In the genomic region with DNA sequence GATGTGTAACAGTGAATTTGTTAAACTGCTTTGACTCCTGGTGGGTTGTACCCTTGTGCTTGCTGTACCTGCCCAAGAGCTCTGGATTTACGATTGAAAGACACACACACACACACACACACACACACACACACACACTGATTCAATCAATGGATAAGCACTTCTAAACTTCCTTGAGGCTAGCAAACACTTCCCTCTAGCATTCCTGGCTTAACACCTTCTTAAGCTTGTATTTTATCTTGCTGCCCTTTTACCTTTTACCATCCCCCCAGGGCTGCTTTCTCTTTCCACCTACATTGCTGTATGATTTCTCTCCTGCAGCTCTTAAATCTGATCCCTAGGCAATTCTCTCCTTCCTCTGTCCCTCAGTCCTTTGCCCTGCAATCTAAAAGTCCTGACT, we compare ENCODE assay signal across 23 mouse cellular contexts. TPM values are rescaled to one million over a fixed set of nuclear protein-coding genes. Genes with fewer than 3 reads are reported as not detected.
DNase-seq lines count a peak whose midpoint lies in the region; ATAC-seq and TF ChIP-seq lines count a peak whose summit lies in the region.
"Had no signal": no experiment of that assay in that cellular context is flagged by ENCODE, and none has a peak within 500 bp of the region (broad histone marks: within the 10 kb centered on the region; RNA-seq: fewer than 3 reads in every experiment).

No protein-coding gene starts in this region.

- peak; percentile 47; the same call in 1 of the 2 replicates for ATAC-seq in stomach, embryonic 15.5 days (ENCODE audit: insufficient read depth, low FRiP score, low read depth)
- ATAC-seq in heart, embryonic 11.5 days (replicated peaks; ENCODE audit: insufficient number of reproducible peaks, low FRiP score, low TSS enrichment), result no peak
- ATAC-seq: activated CD4-positive, CD25-positive, alpha-beta regulatory T cell, adult 4 months; CD4-positive, CD25-positive, alpha-beta regulatory T cell, adult 4 months; forebrain, embryonic 13.5 days; forebrain, postnatal 0 days had no signal

- H3K36me3 ChIP-seq in limb, embryonic 10.5 days, result peaks cover 16% of the 10 kb centered on the region
- H3K36me3 ChIP-seq in stomach, embryonic 15.5 days, result peaks cover 2% of the 10 kb centered on the region; the same call in 1 of the 2 replicates
- H3K36me3 ChIP-seq in heart, embryonic 11.5 days (ENCODE audit: control insufficient read depth, insufficient read depth, low read length), result 0 out of 2 replicates have a peak, but pooled peaks cover under 1% of the 10 kb centered on the region

- peaks cover 22% of the 10 kb centered on the region for H3K4me1 ChIP-seq in limb, embryonic 10.5 days
- H3K4me1 ChIP-seq in stomach, embryonic 15.5 days, result 0 out of 2 replicates have a peak, but pooled peaks cover 2% of the 10 kb centered on the region
- H3K4me1 ChIP-seq in heart, embryonic 11.5 days (ENCODE audit: control insufficient read depth, insufficient read depth, low read length), result peaks cover 13% of the 10 kb centered on the region

- 0 out of 2 replicates have a peak overlapping the region, but pooled peaks have one; percentile 30 for H3K27ac ChIP-seq in limb, embryonic 10.5 days
- no peak overlapping the region for H3K27ac ChIP-seq in stomach, embryonic 15.5 days
- no peak overlapping the region for H3K27ac ChIP-seq in heart, embryonic 11.5 days (ENCODE audit: low read depth, low read length)
- H3K27ac ChIP-seq in left cerebral cortex, adult 2 months, result no peak overlapping the region
- H3K27ac ChIP-seq: embryonic facial prominence, embryonic 10.5 days; forebrain, embryonic 13.5 days; heart, adult 2 months; heart, embryonic 13.5 days; hindbrain, embryonic 13.5 days had no signal

- H3K9ac ChIP-seq in stomach, embryonic 15.5 days, result no peak overlapping the region
- no peak overlapping the region for H3K9ac ChIP-seq in heart, embryonic 11.5 days (ENCODE audit: low read depth, low read length)
- H3K9ac ChIP-seq: forebrain, embryonic 13.5 days; forebrain, postnatal 0 days; heart, embryonic 13.5 days; hindbrain, embryonic 13.5 days had no signal

- DNase-seq in ES-CJ7 (ENCODE audit: low read depth, low spot score), result peak; percentile 38
- DNase-seq in ZHBTc4 (ENCODE audit: low read depth, low spot score), result peak; percentile 27
- DNase-seq in limb, embryonic 10.5 days (ENCODE audit: low spot score), result no peak
- no peak for DNase-seq in urinary bladder, postnatal 4 days (ENCODE audit: low spot score in 2 of 2)
- no peak for DNase-seq in left cerebral cortex, adult 2 months (ENCODE audit: extremely low spot score in 1 of 2, low spot score in 2 of 2)
- DNase-seq in right cerebral cortex, adult 18-20 months, result no peak
- DNase-seq: adrenal gland, postnatal 14 days; cerebellum, adult 11-12 months; cerebellum, adult 9-10 months; cerebellum, postnatal 36 days; forebrain, postnatal 0 days; gastrocnemius, postnatal 14 days; heart, adult 2 months; heart, postnatal 10 days; heart, postnatal 4 days had no signal

- H3K9me3 ChIP-seq in limb, embryonic 10.5 days (replicated peaks), result no peaks in the 10 kb centered on the region
- no peaks in the 10 kb centered on the region for H3K9me3 ChIP-seq in stomach, embryonic 15.5 days
- H3K9me3 ChIP-seq in heart, embryonic 11.5 days (replicated peaks; ENCODE audit: control insufficient read depth, low read length), result no peaks in the 10 kb centered on the region
- H3K9me3 ChIP-seq: embryonic facial prominence, embryonic 10.5 days; forebrain, embryonic 13.5 days; heart, embryonic 13.5 days; hindbrain, embryonic 13.5 days had no signal

- no peak overlapping the region for H3K4me2 ChIP-seq in stomach, embryonic 15.5 days
- no peak overlapping the region for H3K4me2 ChIP-seq in heart, embryonic 11.5 days
- H3K4me2 ChIP-seq: forebrain, embryonic 13.5 days; heart, embryonic 13.5 days; hindbrain, embryonic 13.5 days had no signal

- WGBS in limb, embryonic 10.5 days, result 62% methylated on average over 1 of the region's 1 CpGs
- WGBS in stomach, embryonic 15.5 days, result 42% methylated on average over 1 of the region's 1 CpGs
- 60% methylated on average over 1 of the region's 1 CpGs for WGBS in heart, embryonic 11.5 days (ENCODE audit: insufficient replicate concordance)

- TF ChIP-seq CTCF in left cerebral cortex, adult 2 months (IDR thresholded peaks at IDR 0.05), result no peak

- no peak overlapping the region for H3K4me3 ChIP-seq in limb, embryonic 10.5 days
- H3K4me3 ChIP-seq in stomach, embryonic 15.5 days (replicated peaks), result no peak overlapping the region
- H3K4me3 ChIP-seq in heart, embryonic 11.5 days (ENCODE audit: low read depth, low read length), result no peak overlapping the region
- H3K4me3 ChIP-seq in left cerebral cortex, adult 2 months, result no peak overlapping the region
- H3K4me3 ChIP-seq: embryonic facial prominence, embryonic 10.5 days; forebrain, embryonic 13.5 days; heart, adult 2 months; heart, embryonic 13.5 days; hindbrain, embryonic 13.5 days had no signal

- intact Hi-C loops in left cerebral cortex, adult 2 months (cut with DNase I), result no loop called here

- no peaks in the 10 kb centered on the region for H3K27me3 ChIP-seq in limb, embryonic 10.5 days (ENCODE audit: low read depth, poor library complexity, severe bottlenecking)
- no peaks in the 10 kb centered on the region for H3K27me3 ChIP-seq in stomach, embryonic 15.5 days (replicated peaks)
- no peaks in the 10 kb centered on the region for H3K27me3 ChIP-seq in heart, embryonic 11.5 days (ENCODE audit: control insufficient read depth, insufficient read depth, low read length)
- H3K27me3 ChIP-seq: forebrain, embryonic 13.5 days; heart, embryonic 13.5 days; hindbrain, embryonic 13.5 days had no signal

RNA-seq across cellular contexts. Expression of gene Bzw2, which starts 7.4 kb away (rescaled TPM):
- 293 and 316 TPM in 2 replicates for polyA plus RNA-seq in limb, embryonic 10.5 days (2016; fragmentation: Nextera tagmentation; extraction: Ambion mirVana)
- polyA plus RNA-seq in stomach, embryonic 15.5 days (2015; fragmentation: Nextera tagmentation; extraction: Ambion mirVana), result 179 and 201 TPM in 2 replicates
- polyA plus RNA-seq in heart, embryonic 11.5 days (2014; fragmentation: Nextera tagmentation; extraction: Ambion mirVana), result 223 and 238 TPM in 2 replicates
- total RNA-seq in left cerebral cortex, adult 2 months (2021), result 10 to 100 TPM; 45.3 to 47.2 TPM

RNA-seq across cellular contexts. Expression of gene Ankmy2, which starts 8.4 kb away (rescaled TPM):
- 17.3 and 20.1 TPM in 2 replicates for polyA plus RNA-seq in limb, embryonic 10.5 days (2016; fragmentation: Nextera tagmentation; extraction: Ambion mirVana)
- polyA plus RNA-seq in stomach, embryonic 15.5 days (2015; fragmentation: Nextera tagmentation; extraction: Ambion mirVana), result 41.3 and 42.4 TPM in 2 replicates
- polyA plus RNA-seq in heart, embryonic 11.5 days (2014; fragmentation: Nextera tagmentation; extraction: Ambion mirVana), result 28.6 and 34.0 TPM in 2 replicates
- total RNA-seq in left cerebral cortex, adult 2 months (2021), result 10 to 100 TPM; 51.9 to 53.7 TPM

Comparison
In these comparisons a context has a peak if more than half of its experiments do, and no peak if none do; other contexts are left out.
1. DNase-seq: peak in ES-CJ7 (single experiment) and ZHBTc4 (single experiment); none in limb, embryonic 10.5 days (single experiment), urinary bladder, postnatal 4 days (0 of 2), left cerebral cortex, adult 2 months (0 of 2) and right cerebral cortex, adult 18-20 months (single experiment).